In genomic region chr5:137566416-137566815, GRCm38 (mm10) we compare ENCODE assay signal across 47 mouse cellular contexts. TPM values are rescaled to one million over a fixed set of nuclear protein-coding genes. Genes with fewer than 3 reads are reported as not detected.
"Had no signal": no experiment of that assay in that cellular context is flagged by ENCODE, and none has a peak within 500 bp of the region (broad histone marks: within the 10 kb centered on the region; RNA-seq: fewer than 3 reads in every experiment).

No protein-coding gene starts in this region.

- H3K4me1 ChIP-seq: hindbrain, embryonic 13.5 days; hindbrain, embryonic 15.5 days; kidney, embryonic 15.5 days had no signal

- H3K36me3 ChIP-seq: heart, embryonic 12.5 days; heart, embryonic 13.5 days; heart, embryonic 15.5 days; hindbrain, embryonic 10.5 days; hindbrain, embryonic 12.5 days; intestine, embryonic 15.5 days; kidney, embryonic 15.5 days had no signal

- H3K27ac ChIP-seq: heart, embryonic 13.5 days; heart, embryonic 15.5 days; hindbrain, embryonic 10.5 days; hindbrain, embryonic 12.5 days; hindbrain, embryonic 13.5 days; hindbrain, embryonic 14.5 days; hindbrain, embryonic 15.5 days; hindbrain, postnatal 0 days; intestine, embryonic 15.5 days; kidney, embryonic 15.5 days; kidney, postnatal 0 days; layer of hippocampus, adult 2 months had no signal

- DNase-seq: heart, postnatal 10 days; heart, postnatal 14 days; heart, postnatal 36 days; heart, postnatal 4 days; kidney, adult 11 months; kidney, adult 18-20 months; kidney, adult 2 months; kidney, adult 8-10 months; kidney, adult 9 months; kidney, postnatal 10 days; kidney, postnatal 14 days; kidney, postnatal 25 days; kidney, postnatal 36 days; kidney, postnatal 4 days; layer of hippocampus, adult 9-11 months; layer of hippocampus, postnatal 36 days had no signal

- H3K9me3 ChIP-seq: heart, embryonic 13.5 days; heart, embryonic 15.5 days; hindbrain, embryonic 10.5 days; hindbrain, embryonic 12.5 days; hindbrain, embryonic 13.5 days; hindbrain, embryonic 15.5 days; intestine, embryonic 15.5 days; kidney, embryonic 15.5 days had no signal

- H3K4me2 ChIP-seq: heart, embryonic 12.5 days; heart, embryonic 13.5 days; heart, embryonic 15.5 days; hindbrain, embryonic 12.5 days; hindbrain, embryonic 13.5 days; hindbrain, embryonic 14.5 days; hindbrain, embryonic 15.5 days; intestine, embryonic 15.5 days; kidney, embryonic 15.5 days had no signal

- H3K27me3 ChIP-seq: hindbrain, embryonic 15.5 days; intestine, embryonic 15.5 days; kidney, embryonic 15.5 days had no signal

- ATAC-seq: hindbrain, embryonic 16.5 days; hindbrain, postnatal 0 days; inflammation-experienced regulatory T-cells, adult 6 months; intestine, embryonic 15.5 days; intestine, embryonic 16.5 days; intestine, postnatal 0 days had no signal

- H3K9ac ChIP-seq: heart, embryonic 12.5 days; heart, embryonic 13.5 days; heart, embryonic 15.5 days; hindbrain, embryonic 12.5 days; hindbrain, embryonic 13.5 days; hindbrain, embryonic 14.5 days; hindbrain, embryonic 15.5 days; intestine, embryonic 15.5 days; kidney, embryonic 15.5 days had no signal

- H3K4me3 ChIP-seq: heart, embryonic 12.5 days; heart, embryonic 13.5 days; heart, embryonic 15.5 days; hindbrain, embryonic 10.5 days; hindbrain, embryonic 12.5 days; hindbrain, embryonic 13.5 days; hindbrain, embryonic 15.5 days; intestine, embryonic 15.5 days; kidney, embryonic 15.5 days; layer of hippocampus, adult 2 months had no signal

RNA-seq across cellular contexts. Expression of gene Tfr2, which starts 3.2 kb away (rescaled TPM):
- total RNA-seq: heart, postnatal 10 days; heart, postnatal 14 days; heart, postnatal 36 days had no signal

RNA-seq across cellular contexts. Expression of gene Actl6b, which starts 13.1 kb away (rescaled TPM):
- total RNA-seq: heart, adult 8-10 months; heart, postnatal 10 days; heart, postnatal 14 days; heart, postnatal 25 days; heart, postnatal 36 days; heart, postnatal 4 days; hematopoietic stem cell, adult 5-6 weeks had no signal
- polyA plus RNA-seq: heart, postnatal 0 days; inflammation-experienced regulatory T-cells, adult 6 months; kidney, embryonic 14.5 days; kidney, postnatal 0 days had no signal

RNA-seq across cellular contexts. Expression of gene Epo, which starts 33.4 kb away (rescaled TPM):
- total RNA-seq: heart, adult 8-10 months; heart, postnatal 10 days; heart, postnatal 14 days; heart, postnatal 25 days; heart, postnatal 36 days; heart, postnatal 4 days; hematopoietic stem cell, adult 5-6 weeks; hindbrain, postnatal 0 days; layer of hippocampus, adult 18-20 months; layer of hippocampus, adult 2 months; layer of hippocampus, adult 8-10 months; layer of hippocampus, postnatal 10 days; layer of hippocampus, postnatal 14 days; layer of hippocampus, postnatal 25 days; layer of hippocampus, postnatal 36 days; left cerebral cortex, adult 18-20 months had no signal
- polyA plus RNA-seq: heart, embryonic 12.5 days; heart, embryonic 13.5 days; heart, embryonic 14.5 days; heart, embryonic 15.5 days; heart, embryonic 16.5 days; heart, postnatal 0 days; hindbrain, embryonic 12.5 days; hindbrain, embryonic 13.5 days; hindbrain, embryonic 14.5 days; hindbrain, embryonic 15.5 days; hindbrain, embryonic 16.5 days; hindbrain, postnatal 0 days; inflammation-experienced regulatory T-cells, adult 6 months; intestine, postnatal 0 days; kidney, adult 2 months; kidney, embryonic 14.5 days; kidney, postnatal 0 days; large intestine, adult 2 months had no signal
